Mouse (Mus musculus) midbrain, embryonic 13.5 days (tissue): ENCODE results near the gene Raf1. TPM values are rescaled to one million over a fixed set of nuclear protein-coding genes. Genes with fewer than 3 reads are reported as not detected.
"Not testable (repeated sequence)": the region's sequence is repeated elsewhere in the genome, so short reads cannot be mapped to it uniquely, and the experiment has no call there.

Experiments
- ATAC-seq: fragments of 200-750 bp; cut with Nextera tagmentation; 2 replicates; pipeline ENCODE4 v1.8.0; 2017; ENCODE audit warnings: mild to moderate bottlenecking, moderate TSS enrichment, moderate library complexity
- H3K27ac ChIP-seq: fragments of 300-500 bp; sonication (generic); 2 replicates; pipeline ENCODE4 v1.5.1; 2015; ENCODE audit warnings: inconsistent platforms, mild to moderate bottlenecking, moderate library complexity
- H3K27me3 ChIP-seq: fragments of 300-500 bp; sonication (generic); 2 replicates; pipeline ENCODE4 v1.6.1; 2015; ENCODE audit warnings: mild to moderate bottlenecking, inconsistent platforms
- H3K36me3 ChIP-seq: fragments of 300-500 bp; sonication (generic); 2 replicates; pipeline ENCODE4 v1.6.1; 2015; ENCODE audit warnings: mild to moderate bottlenecking, inconsistent platforms
- H3K4me1 ChIP-seq: fragments of 300-500 bp; sonication (generic); replicated peaks from 2 replicates; pipeline ENCODE4 v1.6.1; 2015; ENCODE audit warnings: inconsistent platforms
- H3K4me2 ChIP-seq: fragments of 300-500 bp; sonication (generic); replicated peaks from 2 replicates; pipeline ENCODE4 v1.6.1; 2015; ENCODE audit warnings: moderate library complexity, mild to moderate bottlenecking, inconsistent platforms
- H3K4me3 ChIP-seq: fragments of 300-500 bp; sonication (generic); replicated peaks from 2 replicates; pipeline ENCODE4 v1.5.1; 2015; ENCODE audit warnings: mild to moderate bottlenecking, inconsistent platforms
- H3K9ac ChIP-seq: fragments of 300-500 bp; sonication (generic); replicated peaks from 2 replicates; pipeline ENCODE4 v1.6.1; 2015; ENCODE audit warnings: mild to moderate bottlenecking, inconsistent platforms
- H3K9me3 ChIP-seq: fragments of 300-500 bp; sonication (generic); 2 replicates; pipeline ENCODE4 v1.6.1; 2016; ENCODE audit warnings: mild to moderate bottlenecking, inconsistent platforms
- WGBS: fragments of 180-500 bp; shearing (Covaris S2); methylation state at CpG from one replicate; pipeline ENCODE4 v1.1.7; 2015; 5-methylcytosine and 5-hydroxymethylcytosine counted together
- polyA plus RNA-seq: library from polyadenylated mRNA; unstranded; fragments of >200 nt; fragmentation: Nextera tagmentation; extraction: Ambion mirVana; gene quantifications from 2 replicates; pipeline ENCODE4 v1.2.1, GENCODE M21; 2015

Gene Raf1
- polyA plus RNA-seq, 1 experiment from 2014 or later: 159 TPM

- WGBS: 97% methylated on average over 7 of the region's 7 CpGs
- not testable (repeated sequence) for H3K27me3 ChIP-seq, H3K4me1 ChIP-seq, H3K4me3 ChIP-seq, H3K9me3 ChIP-seq, H3K27ac ChIP-seq, ATAC-seq, H3K4me2 ChIP-seq, H3K9ac ChIP-seq
- H3K36me3 ChIP-seq: peaks cover 69% of the 10 kb centered on the region
Observed at GRCm38 (mm10) chr6:115638188-115638587, 38.2 kb downstream of the Raf1 start.

DNA sequence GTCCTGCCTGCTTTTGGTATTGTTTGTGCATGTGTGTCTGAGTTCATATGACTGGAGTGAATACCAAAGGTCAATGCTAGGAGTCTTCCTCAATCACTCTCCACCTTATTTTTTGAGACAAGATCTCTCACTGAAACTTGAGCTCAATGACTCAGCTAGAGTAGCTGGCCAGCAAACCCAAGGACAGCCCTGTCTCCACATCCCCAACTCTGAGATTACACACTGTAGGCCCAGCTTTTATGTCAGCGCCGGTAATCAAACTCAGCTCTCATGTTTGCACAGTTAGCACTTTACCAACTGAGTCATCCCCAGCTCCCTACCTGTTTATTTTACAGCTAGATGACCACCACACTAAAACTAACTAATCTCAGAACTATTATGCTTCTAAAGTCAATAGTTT, 42.4 kb downstream of the Raf1 start:
- peaks cover 86% of the 10 kb centered on the region for H3K36me3 ChIP-seq
- WGBS: 98% methylated on average over 2 of the region's 2 CpGs
- no peak overlapping the region for H3K9ac ChIP-seq
- no peak overlapping the region for H3K4me2 ChIP-seq
- no peaks in the 10 kb centered on the region for H3K9me3 ChIP-seq
- no peak overlapping the region for H3K27ac ChIP-seq
- no peak for ATAC-seq
- no peaks in the 10 kb centered on the region for H3K4me1 ChIP-seq
- no peak overlapping the region for H3K4me3 ChIP-seq
- no peaks in the 10 kb centered on the region for H3K27me3 ChIP-seq

DNA sequence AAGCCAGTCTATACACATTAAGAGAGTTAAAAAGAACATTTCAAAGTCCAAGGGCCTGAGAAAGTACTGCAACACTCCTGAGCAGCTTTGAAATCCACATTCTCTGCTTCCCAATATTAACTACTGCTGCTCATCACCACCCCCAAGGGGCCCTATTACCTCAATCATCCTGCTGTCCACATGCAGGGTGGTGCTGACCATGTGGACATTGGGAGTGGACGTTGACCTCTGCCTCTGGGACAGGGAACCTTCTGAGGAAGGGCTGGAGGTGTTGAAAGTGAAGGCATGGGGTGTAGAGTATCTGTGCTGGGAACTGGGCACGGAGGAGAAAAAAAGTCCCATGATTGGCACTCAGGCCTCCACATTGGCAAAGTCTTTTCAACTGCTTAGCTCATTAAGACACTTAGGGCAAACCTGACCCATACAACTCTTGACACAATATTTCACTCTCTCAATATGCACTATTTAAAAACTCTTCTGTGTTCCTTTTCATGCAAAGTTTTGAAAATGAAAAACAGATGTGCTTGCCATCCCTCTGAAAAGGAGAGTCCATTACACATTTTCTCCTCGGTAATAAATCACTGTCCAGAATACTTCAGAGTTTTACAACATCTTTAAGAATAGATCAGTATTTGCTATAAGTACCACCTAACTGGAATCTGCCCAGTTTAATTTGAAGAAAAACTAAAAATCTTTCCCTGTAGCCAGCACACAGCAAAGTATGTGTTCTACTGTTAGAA, 45.2 kb downstream of the Raf1 start:
- WGBS: 93% methylated on average over 3 of the region's 3 CpGs
- peaks cover 87% of the 10 kb centered on the region for H3K36me3 ChIP-seq
- ATAC-seq: no peak

DNA sequence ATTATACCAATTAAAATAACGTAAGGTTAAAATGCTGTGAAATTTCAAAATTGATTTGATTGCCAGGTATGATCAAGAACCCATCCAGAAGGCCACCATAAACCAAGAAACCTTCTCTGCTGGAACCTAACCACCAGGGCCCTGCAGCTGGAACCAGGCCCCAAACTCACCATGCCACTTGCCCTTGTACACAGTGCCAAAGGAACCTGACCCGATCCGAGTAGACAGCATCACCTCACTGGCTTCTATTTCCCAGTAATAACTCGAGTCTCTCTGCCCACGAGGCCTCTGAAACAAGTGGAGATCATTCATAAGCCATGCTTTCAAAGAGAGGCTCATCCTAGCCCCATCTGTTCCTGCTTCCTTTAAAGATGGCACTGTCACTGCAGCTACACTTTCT, 50.3 kb downstream of the Raf1 start:
- WGBS: 92% methylated on average over 5 of the region's 5 CpGs

More for the DNA sequence above, 45.2 kb downstream of the Raf1 start:
- H3K4me2 ChIP-seq: no peak overlapping the region
- H3K9me3 ChIP-seq: no peaks in the 10 kb centered on the region
- H3K4me3 ChIP-seq: no peak overlapping the region
- H3K27me3 ChIP-seq: no peaks in the 10 kb centered on the region
- H3K27ac ChIP-seq: no peak overlapping the region
- H3K9ac ChIP-seq: no peak overlapping the region
- H3K4me1 ChIP-seq: no peaks in the 10 kb centered on the region

DNA sequence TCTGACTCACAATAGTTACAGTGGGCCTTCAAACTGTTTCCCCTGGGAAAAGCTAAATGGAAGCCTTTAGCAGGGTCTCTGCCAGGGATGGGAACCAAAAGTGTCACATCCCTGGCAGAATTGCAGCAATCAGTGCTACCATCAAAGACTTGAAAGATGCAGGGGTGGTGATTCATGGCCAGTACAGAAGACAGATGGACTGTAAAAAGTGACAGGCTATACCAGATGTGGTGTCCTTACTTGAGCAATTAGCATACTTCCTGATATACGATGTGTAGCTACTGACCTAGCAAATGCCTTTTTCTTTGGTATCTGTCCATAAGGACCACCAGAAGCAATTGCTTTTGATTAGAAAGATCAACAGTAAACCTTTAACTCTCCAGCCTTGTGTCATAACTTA, 55.5 kb downstream of the Raf1 start:
- Histone ChIP-seq H3K27ac (no peak overlapping the region), H3K4me1 (no peaks in the 10 kb centered on the region), H3K27me3 (no peaks in the 10 kb centered on the region), H3K4me2 (no peak overlapping the region), H3K36me3 (peaks cover 100% of the 10 kb centered on the region), H3K9me3 (no peaks in the 10 kb centered on the region), H3K4me3 (no peak overlapping the region), H3K9ac (no peak overlapping the region)
- no peak for ATAC-seq
- WGBS: 94% methylated on average over 1 of the region's 1 CpGs

More for the DNA sequence above, 50.3 kb downstream of the Raf1 start:
- Histone ChIP-seq H3K27ac (no peak overlapping the region), H3K4me3 (no peak overlapping the region), H3K9me3 (no peaks in the 10 kb centered on the region), H3K9ac (no peak overlapping the region), H3K4me2 (no peak overlapping the region), H3K27me3 (no peaks in the 10 kb centered on the region), H3K4me1 (no peaks in the 10 kb centered on the region), H3K36me3 (peaks cover 92% of the 10 kb centered on the region)
- ATAC-seq: no peak

GRCm38 (mm10) chr6:115619818-115620217, 56.6 kb downstream of the Raf1 start:
- Histone ChIP-seq H3K27ac (no peak overlapping the region), H3K4me1 (no peaks in the 10 kb centered on the region), H3K27me3 (no peaks in the 10 kb centered on the region), H3K4me2 (no peak overlapping the region), H3K4me3 (no peak overlapping the region), H3K9ac (no peak overlapping the region), H3K9me3 (no peaks in the 10 kb centered on the region), H3K36me3 (peaks cover 100% of the 10 kb centered on the region)
- ATAC-seq: no peak
- WGBS: 95% methylated on average over 10 of the region's 10 CpGs

DNA sequence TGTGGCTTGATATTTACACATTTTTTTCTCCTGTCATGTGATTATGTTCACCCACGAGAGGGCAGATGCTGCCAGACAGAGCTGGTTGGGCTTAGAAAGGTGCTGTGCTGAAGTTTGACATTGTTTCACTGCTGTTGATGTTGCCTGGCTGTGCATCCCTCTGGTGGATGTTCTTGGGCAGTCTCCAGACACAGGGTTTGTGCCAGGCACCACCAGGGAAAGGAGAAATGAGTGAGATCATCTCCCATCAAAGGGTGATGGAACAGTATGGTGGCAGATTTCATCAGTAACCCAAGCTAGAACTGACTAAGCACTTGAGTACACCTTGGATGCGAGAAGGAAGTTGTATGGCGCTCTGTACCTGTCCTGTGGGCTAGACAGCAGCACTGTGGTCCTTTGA, 60.5 kb downstream of the Raf1 start:
- no peak for ATAC-seq
- no peaks in the 10 kb centered on the region for H3K9me3 ChIP-seq
- 93% methylated on average over 3 of the region's 3 CpGs for WGBS
- H3K4me3 ChIP-seq: no peak overlapping the region
- H3K4me1 ChIP-seq: no peaks in the 10 kb centered on the region
- no peaks in the 10 kb centered on the region for H3K27me3 ChIP-seq
- H3K27ac ChIP-seq: no peak overlapping the region
- H3K4me2 ChIP-seq: no peak overlapping the region
- H3K9ac ChIP-seq: no peak overlapping the region
- H3K36me3 ChIP-seq: peaks cover 96% of the 10 kb centered on the region

GRCm38 (mm10) chr6:115613793-115614192, 62.6 kb downstream of the Raf1 start:
- no peak for ATAC-seq
- H3K27me3 ChIP-seq: no peaks in the 10 kb centered on the region
- no peak overlapping the region for H3K4me2 ChIP-seq
- no peak overlapping the region for H3K9ac ChIP-seq
- no peaks in the 10 kb centered on the region for H3K4me1 ChIP-seq
- H3K36me3 ChIP-seq: peaks cover 90% of the 10 kb centered on the region
- no peak overlapping the region for H3K4me3 ChIP-seq
- H3K27ac ChIP-seq: no peak overlapping the region
- H3K9me3 ChIP-seq: no peaks in the 10 kb centered on the region

DNA sequence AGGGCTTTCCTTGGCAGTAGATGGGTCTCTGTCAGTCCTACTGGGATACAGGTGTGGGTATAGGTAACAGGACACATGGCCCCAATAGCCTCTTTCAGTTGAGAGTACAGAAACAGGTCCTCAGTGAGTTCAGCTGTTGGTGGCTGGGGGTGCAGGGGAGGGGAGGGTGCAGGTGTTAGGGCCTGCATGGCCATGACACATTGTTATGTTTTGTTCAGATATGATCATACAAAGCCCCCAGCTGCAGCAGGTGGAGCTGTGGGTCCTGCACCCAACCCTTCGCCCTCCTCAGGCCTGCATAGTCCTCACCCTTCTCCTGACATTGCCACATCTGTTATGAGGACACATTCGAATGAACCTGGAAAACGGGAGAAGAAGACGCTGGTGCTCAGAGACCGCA, 66.1 kb downstream of the Raf1 start:
- H3K4me3 ChIP-seq: no peak overlapping the region
- no peak overlapping the region for H3K9ac ChIP-seq
- H3K4me2 ChIP-seq: no peak overlapping the region
- H3K36me3 ChIP-seq: peaks cover 58% of the 10 kb centered on the region
- no peaks in the 10 kb centered on the region for H3K27me3 ChIP-seq
- no peak overlapping the region for H3K27ac ChIP-seq
- ATAC-seq: 0 out of 2 replicates have a peak, but pooled peaks have one; percentile 20
- WGBS: 92% methylated on average over 5 of the region's 5 CpGs
- H3K4me1 ChIP-seq: peaks cover 11% of the 10 kb centered on the region; the same call in 1 of the 2 replicates
- H3K9me3 ChIP-seq: no peaks in the 10 kb centered on the region

DNA sequence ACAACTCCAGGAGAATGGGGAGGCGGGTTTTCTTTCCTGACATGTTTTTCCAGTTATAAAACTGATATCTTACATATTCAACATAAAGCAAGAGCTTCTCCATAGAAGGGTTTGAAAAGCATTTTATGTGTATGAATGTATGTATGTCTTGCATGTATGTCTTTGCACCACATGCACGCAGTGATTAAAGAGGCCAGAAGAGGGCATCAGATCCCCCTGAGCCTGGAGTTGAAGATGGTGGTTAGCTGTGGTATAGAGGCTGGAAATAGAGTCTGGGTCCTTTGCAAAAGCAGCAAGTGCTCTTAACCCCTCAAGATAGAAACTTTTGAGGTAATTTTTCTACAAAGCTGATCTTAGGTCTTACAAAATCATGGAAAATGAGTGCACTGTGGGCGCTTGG, 67.3 kb downstream of the Raf1 start:
- 64% methylated on average over 3 of the region's 3 CpGs for WGBS
- Histone ChIP-seq H3K27me3 (no peaks in the 10 kb centered on the region), H3K9me3 (no peaks in the 10 kb centered on the region), H3K9ac (no peak overlapping the region), H3K4me2 (no peak overlapping the region), H3K4me1 (peaks cover 11% of the 10 kb centered on the region; the same call in 1 of the 2 replicates), H3K36me3 (peaks cover 47% of the 10 kb centered on the region), H3K27ac (no peak overlapping the region), H3K4me3 (no peak overlapping the region)
- no peak for ATAC-seq

DNA sequence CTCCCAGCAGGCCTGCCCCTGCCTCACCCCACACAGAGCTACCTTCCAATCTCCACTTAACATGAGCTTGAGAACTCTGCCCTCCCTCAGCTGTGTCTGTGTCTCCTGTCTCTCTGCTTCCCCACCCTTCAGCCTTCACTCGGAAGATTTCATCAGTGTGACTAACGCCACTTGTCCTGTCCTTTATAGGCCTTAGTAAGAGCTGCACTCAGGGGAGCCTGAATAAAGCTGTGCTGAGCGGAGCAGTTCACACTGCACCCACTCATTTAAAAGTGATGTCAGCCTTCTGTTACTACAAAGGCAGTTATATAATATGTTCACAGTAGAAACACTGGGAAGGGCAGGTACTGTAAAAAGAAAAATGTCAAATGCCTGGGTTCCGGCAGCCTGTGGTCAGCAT, 69.0 kb downstream of the Raf1 start:
- ATAC-seq: no peak
- Histone ChIP-seq H3K36me3 (peaks cover 31% of the 10 kb centered on the region), H3K4me3 (no peak overlapping the region), H3K27ac (no peak overlapping the region), H3K9me3 (no peaks in the 10 kb centered on the region), H3K4me2 (no peak overlapping the region), H3K9ac (0 out of 2 replicates have a peak overlapping the region, but pooled peaks have one; percentile 10), H3K27me3 (no peaks in the 10 kb centered on the region), H3K4me1 (peaks cover 21% of the 10 kb centered on the region)
- 67% methylated on average over 4 of the region's 4 CpGs for WGBS

DNA sequence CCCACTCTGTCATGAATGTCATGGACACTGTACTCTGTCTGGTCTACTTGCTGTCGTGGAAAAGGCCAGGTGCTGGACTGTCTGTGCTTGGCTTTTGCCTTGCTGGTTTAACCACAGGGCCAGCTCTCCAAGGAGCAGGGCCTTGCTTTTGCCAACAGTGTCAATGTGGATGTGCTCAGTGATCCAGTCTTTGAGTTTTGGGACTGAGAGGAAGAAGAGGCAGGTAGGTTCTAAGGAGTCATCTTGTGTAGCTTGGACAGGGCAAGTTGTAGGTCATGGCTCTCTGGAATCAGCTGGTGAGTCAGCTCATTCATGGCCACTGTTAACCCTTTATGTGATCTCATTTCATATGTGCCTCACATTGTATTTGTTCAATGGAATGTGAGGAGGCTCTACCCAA, 70.0 kb downstream of the Raf1 start:
- Histone ChIP-seq H3K4me3 (no peak overlapping the region), H3K27me3 (no peaks in the 10 kb centered on the region), H3K9ac (no peak overlapping the region), H3K9me3 (no peaks in the 10 kb centered on the region), H3K4me1 (peaks cover 24% of the 10 kb centered on the region), H3K36me3 (peaks cover 22% of the 10 kb centered on the region), H3K27ac (no peak overlapping the region), H3K4me2 (no peak overlapping the region)
- 95% methylated on average over 1 of the region's 1 CpGs for WGBS
- no peak for ATAC-seq
